Mouse (Mus musculus) midbrain, embryonic 13.5 days (tissue): ENCODE measurements at regions not wholly inside any gene's neighbourhood (a gene's known extent, or its start where the extent isn't known, plus 50 kb on each side); places are given as distances from the start of the nearest gene placed in this dataset.

Experiments
- ATAC-seq: fragments of 200-750 bp; cut with Nextera tagmentation; 2 replicates; pipeline ENCODE4 v1.8.0; 2017; ENCODE audit warnings: mild to moderate bottlenecking, moderate TSS enrichment, moderate library complexity
- H3K27ac ChIP-seq: fragments of 300-500 bp; sonication (generic); 2 replicates; pipeline ENCODE4 v1.5.1; 2015; ENCODE audit warnings: inconsistent platforms, mild to moderate bottlenecking, moderate library complexity
- H3K27me3 ChIP-seq: fragments of 300-500 bp; sonication (generic); 2 replicates; pipeline ENCODE4 v1.6.1; 2015; ENCODE audit warnings: mild to moderate bottlenecking, inconsistent platforms
- H3K36me3 ChIP-seq: fragments of 300-500 bp; sonication (generic); 2 replicates; pipeline ENCODE4 v1.6.1; 2015; ENCODE audit warnings: mild to moderate bottlenecking, inconsistent platforms
- H3K4me1 ChIP-seq: fragments of 300-500 bp; sonication (generic); replicated peaks from 2 replicates; pipeline ENCODE4 v1.6.1; 2015; ENCODE audit warnings: inconsistent platforms
- H3K4me2 ChIP-seq: fragments of 300-500 bp; sonication (generic); replicated peaks from 2 replicates; pipeline ENCODE4 v1.6.1; 2015; ENCODE audit warnings: moderate library complexity, mild to moderate bottlenecking, inconsistent platforms
- H3K4me3 ChIP-seq: fragments of 300-500 bp; sonication (generic); replicated peaks from 2 replicates; pipeline ENCODE4 v1.5.1; 2015; ENCODE audit warnings: mild to moderate bottlenecking, inconsistent platforms
- H3K9ac ChIP-seq: fragments of 300-500 bp; sonication (generic); replicated peaks from 2 replicates; pipeline ENCODE4 v1.6.1; 2015; ENCODE audit warnings: mild to moderate bottlenecking, inconsistent platforms
- H3K9me3 ChIP-seq: fragments of 300-500 bp; sonication (generic); 2 replicates; pipeline ENCODE4 v1.6.1; 2016; ENCODE audit warnings: mild to moderate bottlenecking, inconsistent platforms
- WGBS: fragments of 180-500 bp; shearing (Covaris S2); methylation state at CpG from one replicate; pipeline ENCODE4 v1.1.7; 2015; 5-methylcytosine and 5-hydroxymethylcytosine counted together

DNA sequence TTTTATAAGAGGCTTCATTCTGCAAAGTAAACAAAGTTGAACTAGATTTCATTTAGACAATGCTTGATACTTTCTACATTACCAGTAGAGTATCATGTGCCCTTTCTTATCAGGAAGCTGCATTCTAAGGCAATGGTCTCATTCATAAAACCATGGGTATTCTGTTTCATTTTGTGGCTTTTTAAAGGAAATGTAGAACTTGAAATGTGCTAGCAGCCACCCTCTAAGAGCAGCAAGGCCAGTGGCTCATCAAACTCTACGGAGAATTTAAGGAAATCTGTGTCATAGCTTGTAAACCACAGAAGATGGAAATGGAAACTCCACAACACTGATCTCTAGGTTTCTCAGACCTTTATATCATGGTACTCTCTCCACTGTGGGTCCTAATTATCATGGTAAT is 907.7 kb downstream of the Diaph3 start:
- ATAC-seq = no peak
- Histone ChIP-seq H3K9me3 (no peaks in the 10 kb centered on the region), H3K27me3 (no peaks in the 10 kb centered on the region), H3K9ac (no peak overlapping the region), H3K36me3 (no peaks in the 10 kb centered on the region), H3K4me1 (no peaks in the 10 kb centered on the region), H3K27ac (no peak overlapping the region), H3K4me3 (no peak overlapping the region), H3K4me2 (no peak overlapping the region)
- WGBS = 82% methylated on average over 1 of the region's 1 CpGs

DNA sequence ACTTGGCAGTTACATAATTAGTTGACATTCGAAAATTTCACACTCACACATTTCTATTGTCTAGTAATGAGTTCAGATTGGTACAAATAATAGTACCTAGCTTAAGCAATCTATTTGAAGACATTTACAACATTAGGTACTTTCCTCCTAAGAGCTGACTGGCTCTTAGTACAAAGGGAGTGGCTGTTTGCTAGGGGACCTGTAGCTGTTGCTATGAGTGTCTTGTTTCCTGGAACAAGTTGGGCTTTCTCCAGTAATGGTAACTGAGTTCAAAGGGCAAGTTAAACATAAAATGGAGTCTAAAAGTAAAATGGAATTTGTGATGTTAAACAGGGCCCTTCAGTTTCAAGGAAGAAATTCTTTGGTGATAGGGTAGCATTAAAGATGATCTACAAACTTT is 910.4 kb downstream of the Diaph3 start:
- Histone ChIP-seq H3K27me3 (no peaks in the 10 kb centered on the region), H3K4me1 (no peaks in the 10 kb centered on the region), H3K9ac (no peak overlapping the region), H3K9me3 (no peaks in the 10 kb centered on the region), H3K4me2 (no peak overlapping the region), H3K4me3 (no peak overlapping the region), H3K27ac (no peak overlapping the region), H3K36me3 (no peaks in the 10 kb centered on the region)
- no peak for ATAC-seq
- WGBS = 65% methylated on average over 1 of the region's 1 CpGs

DNA sequence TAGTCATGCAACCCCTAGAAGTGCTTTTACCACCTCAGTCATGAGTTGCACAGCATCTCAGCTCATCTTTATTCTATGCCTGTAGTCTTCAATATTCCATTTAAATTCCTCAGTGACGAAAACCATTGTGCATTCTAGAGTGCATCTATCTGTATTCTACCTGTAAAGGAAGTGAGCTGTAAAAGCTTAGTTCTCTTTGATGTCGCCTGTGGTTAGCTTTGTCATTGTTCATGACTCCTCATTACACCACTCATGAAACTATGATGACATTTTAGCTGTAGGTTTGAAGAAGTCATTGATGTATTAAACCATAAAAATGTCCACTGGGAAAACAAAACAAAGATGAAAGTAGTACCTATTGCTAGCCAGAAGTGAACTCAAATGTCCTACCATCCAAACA is 911.3 kb downstream of the Diaph3 start:
- no peak for ATAC-seq
- Histone ChIP-seq H3K9ac (no peak overlapping the region), H3K4me1 (no peaks in the 10 kb centered on the region), H3K27me3 (no peaks in the 10 kb centered on the region), H3K4me2 (no peak overlapping the region), H3K4me3 (no peak overlapping the region), H3K9me3 (no peaks in the 10 kb centered on the region), H3K27ac (no peak overlapping the region), H3K36me3 (no peaks in the 10 kb centered on the region)
- 91% methylated on average over 2 of the region's 2 CpGs for WGBS

DNA sequence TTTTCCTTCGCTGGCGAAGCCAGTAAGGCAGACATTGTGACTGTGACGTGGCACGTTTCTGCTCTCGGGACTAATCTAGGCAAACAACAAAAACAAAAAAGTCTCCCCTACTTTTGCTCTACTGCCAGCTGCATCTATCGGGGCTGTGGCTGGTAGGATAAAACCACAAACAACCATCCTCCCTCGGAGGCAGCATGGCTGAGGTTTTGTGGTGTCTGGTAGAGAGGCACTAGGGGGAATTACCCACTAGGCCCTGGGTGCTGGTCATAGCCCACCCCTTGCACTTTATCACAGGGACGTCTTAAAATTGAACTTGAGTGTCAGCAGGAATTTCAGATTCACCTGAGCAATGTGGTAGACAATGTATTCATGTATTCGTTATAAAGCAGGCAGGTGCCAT is 925.3 kb downstream of the Diaph3 start:
- Histone ChIP-seq H3K4me2 (no peak overlapping the region), H3K9ac (no peak overlapping the region), H3K9me3 (no peaks in the 10 kb centered on the region), H3K27me3 (no peaks in the 10 kb centered on the region), H3K36me3 (no peaks in the 10 kb centered on the region), H3K4me1 (no peaks in the 10 kb centered on the region), H3K27ac (no peak overlapping the region), H3K4me3 (no peak overlapping the region)
- ATAC-seq = no peak
- 92% methylated on average over 9 of the region's 9 CpGs for WGBS

DNA sequence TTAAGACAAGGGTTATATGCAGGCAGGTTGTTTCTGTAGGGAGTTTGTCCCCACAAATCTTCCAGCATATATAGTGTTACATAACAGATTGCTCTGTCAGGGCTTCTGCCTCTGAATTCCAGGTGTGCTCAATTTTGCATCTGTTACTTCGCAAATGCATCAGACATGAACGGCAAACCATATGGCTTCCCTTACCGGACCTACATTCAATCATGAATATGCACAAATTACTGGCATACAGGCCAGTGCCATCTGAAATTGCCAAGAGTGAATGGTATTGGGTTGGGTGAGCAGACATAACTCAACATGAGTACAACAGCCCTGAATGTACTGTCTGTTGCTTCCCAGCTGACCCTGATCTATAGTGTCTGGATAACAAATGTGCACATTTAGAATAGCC is 929.4 kb downstream of the Diaph3 start:
- Histone ChIP-seq H3K4me3 (no peak overlapping the region), H3K36me3 (no peaks in the 10 kb centered on the region), H3K9ac (no peak overlapping the region), H3K27me3 (no peaks in the 10 kb centered on the region), H3K9me3 (no peaks in the 10 kb centered on the region), H3K4me2 (no peak overlapping the region), H3K4me1 (no peaks in the 10 kb centered on the region), H3K27ac (no peak overlapping the region)
- WGBS = 94% methylated on average over 3 of the region's 3 CpGs
- ATAC-seq = no peak

DNA sequence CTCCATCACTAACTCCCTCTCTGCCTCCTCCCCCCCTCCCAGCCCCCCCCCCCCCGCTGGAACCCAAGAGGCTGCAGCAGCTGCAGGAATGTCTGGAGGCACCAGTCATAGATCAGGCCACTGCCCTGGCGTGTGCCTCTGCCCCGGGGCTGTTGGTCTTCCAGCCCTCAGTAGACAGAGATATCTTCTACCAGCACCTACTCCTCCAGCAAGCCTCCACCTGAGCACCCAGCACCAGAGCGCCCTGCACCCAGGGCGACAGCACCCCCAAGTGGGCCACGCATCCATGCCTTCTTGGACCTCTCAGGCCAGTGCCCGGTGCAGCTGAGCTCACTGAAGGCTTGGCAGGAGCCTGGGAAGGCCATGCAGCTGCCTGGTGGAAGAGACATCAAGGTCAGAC is 936.5 kb downstream of the Diaph3 start:
- Histone ChIP-seq H3K4me3 (no peak overlapping the region), H3K27ac (no peak overlapping the region), H3K27me3 (no peaks in the 10 kb centered on the region), H3K36me3 (no peaks in the 10 kb centered on the region), H3K4me2 (no peak overlapping the region), H3K9me3 (no peaks in the 10 kb centered on the region), H3K4me1 (no peaks in the 10 kb centered on the region), H3K9ac (no peak overlapping the region)
- ATAC-seq = 0 out of 2 replicates have a peak, but pooled peaks have one; percentile 45
- 86% methylated on average over 6 of the region's 7 CpGs for WGBS

DNA sequence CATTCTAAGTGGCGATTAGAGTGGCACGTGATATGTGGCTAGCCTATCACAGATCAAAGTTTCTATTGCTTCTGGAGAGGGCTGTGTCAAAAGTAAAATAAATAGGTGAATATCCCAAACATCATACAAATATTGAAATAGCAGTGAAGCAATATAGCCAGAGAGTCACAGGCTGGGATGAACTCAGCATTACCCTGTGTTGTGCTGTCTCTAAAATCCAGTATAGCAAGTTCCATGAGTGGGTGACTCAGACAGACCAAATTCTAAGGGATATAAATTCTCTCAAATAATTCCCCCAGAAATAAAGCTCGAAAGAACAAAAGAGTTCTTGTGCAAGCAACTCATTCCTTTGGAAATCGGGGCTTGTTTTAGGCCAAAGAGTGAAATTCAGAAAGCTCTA is 943.2 kb downstream of the Diaph3 start:
- Histone ChIP-seq H3K4me3 (no peak overlapping the region), H3K36me3 (no peaks in the 10 kb centered on the region), H3K4me2 (no peak overlapping the region), H3K27ac (no peak overlapping the region), H3K27me3 (no peaks in the 10 kb centered on the region), H3K9me3 (no peaks in the 10 kb centered on the region), H3K4me1 (no peaks in the 10 kb centered on the region), H3K9ac (no peak overlapping the region)
- no peak for ATAC-seq
- 90% methylated on average over 4 of the region's 4 CpGs for WGBS

DNA sequence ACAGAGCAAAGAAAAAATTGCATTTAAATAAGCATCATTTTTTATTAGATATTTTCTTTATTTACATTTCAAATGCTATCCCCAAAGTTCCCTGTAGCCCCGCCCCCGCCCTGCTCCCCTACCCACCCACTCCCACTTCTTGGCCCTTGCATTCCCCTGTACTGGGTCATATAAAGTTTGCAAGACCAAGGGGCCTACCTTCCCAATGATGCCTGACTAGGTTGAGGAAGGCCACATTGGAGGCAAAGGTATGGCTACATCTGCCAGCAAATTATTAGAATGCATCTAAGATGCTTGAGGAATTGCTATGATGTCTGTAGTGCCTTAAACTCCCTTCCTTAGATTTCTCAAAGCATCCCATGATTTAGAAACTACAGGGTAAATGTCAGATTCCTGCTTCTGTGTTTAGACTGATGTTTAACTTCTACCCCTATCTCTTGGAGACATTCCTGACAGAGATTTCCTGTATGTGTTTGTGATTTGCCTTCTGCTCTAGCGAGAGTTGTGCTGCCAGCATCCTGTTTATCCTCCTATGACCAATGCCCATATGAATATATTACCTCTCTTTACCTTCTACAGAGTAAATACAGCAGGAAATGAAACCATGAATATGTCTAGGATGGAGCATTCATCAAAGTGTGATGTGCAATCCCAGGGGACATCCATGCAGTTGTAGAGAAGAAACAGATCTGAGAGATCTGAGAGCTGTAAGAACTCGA is 956.2 kb downstream of the Diaph3 start:
- no peak overlapping the region for H3K27ac ChIP-seq
- no peak overlapping the region for H3K4me3 ChIP-seq
- no peak for ATAC-seq
- WGBS = 90% methylated on average over 4 of the region's 4 CpGs
- no peaks in the 10 kb centered on the region for H3K27me3 ChIP-seq
- no peak overlapping the region for H3K9ac ChIP-seq
- H3K36me3 ChIP-seq = no peaks in the 10 kb centered on the region
- no peak overlapping the region for H3K4me2 ChIP-seq
- H3K9me3 ChIP-seq = no peaks in the 10 kb centered on the region
- H3K4me1 ChIP-seq = no peaks in the 10 kb centered on the region

DNA sequence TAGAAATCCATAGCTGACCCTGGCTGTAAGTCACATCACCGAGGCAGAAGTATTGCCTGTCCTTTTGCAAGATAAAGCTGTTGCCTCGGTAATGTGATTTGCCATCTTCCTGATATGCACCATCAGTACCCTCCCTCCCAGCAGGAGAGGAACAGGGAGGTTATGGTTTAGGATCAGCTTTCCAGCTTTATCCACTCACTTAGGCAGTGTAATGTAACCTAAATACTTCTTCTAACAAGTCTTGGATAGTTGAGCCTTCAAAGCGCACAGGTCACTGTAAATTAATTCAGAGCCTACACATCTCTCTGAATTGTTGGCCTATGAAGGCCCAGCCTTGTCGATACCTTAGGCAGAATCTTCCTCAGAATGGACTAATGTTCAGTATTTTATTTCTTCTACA is 962.5 kb downstream of the Diaph3 start:
- 76% methylated on average over 4 of the region's 4 CpGs for WGBS
- Histone ChIP-seq H3K9ac (no peak overlapping the region), H3K27ac (no peak overlapping the region), H3K9me3 (no peaks in the 10 kb centered on the region), H3K36me3 (no peaks in the 10 kb centered on the region), H3K4me3 (no peak overlapping the region), H3K4me2 (no peak overlapping the region), H3K27me3 (no peaks in the 10 kb centered on the region), H3K4me1 (no peaks in the 10 kb centered on the region)
- ATAC-seq = no peak

DNA sequence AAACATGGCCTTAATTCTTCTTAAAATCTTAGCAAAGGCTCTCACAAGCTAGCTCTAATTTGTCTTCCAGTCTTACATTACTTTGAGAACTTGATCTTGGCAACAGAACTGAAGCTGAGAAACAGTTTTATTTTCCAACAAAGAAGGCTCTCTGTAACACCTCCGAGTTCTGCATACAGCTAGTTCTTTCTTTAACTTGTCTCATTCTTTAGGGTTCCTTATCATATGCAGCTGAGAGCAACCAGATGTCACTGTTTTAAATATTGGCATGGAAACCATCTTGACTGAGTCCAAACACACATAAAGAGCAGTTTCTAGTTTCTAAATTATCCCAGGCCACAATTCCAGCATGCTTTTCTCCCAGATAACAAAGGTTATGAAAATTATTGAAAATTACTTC is 969.9 kb downstream of the Diaph3 start:
- Histone ChIP-seq H3K4me1 (no peaks in the 10 kb centered on the region), H3K9ac (no peak overlapping the region)

DNA sequence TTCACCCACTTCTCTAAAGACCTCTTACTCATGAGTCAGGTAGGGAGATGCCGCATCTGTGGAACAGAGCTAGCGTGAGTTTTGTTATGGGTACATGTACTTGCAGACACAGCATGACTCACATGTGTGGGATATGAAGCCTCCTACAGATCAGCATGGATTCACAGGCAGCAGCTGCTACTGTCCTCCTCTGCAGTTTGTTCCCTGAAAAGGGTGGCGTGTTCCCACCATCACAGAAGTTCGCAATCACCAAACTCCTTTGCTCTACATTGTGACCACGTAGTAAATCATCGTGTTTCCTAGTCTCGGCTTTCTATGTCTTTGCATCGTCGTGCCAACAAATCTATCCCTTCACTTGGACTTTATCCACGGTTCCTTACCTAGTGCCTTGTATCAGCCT is 981.9 kb downstream of the Diaph3 start:
- no peak overlapping the region for H3K9ac ChIP-seq
- WGBS = 95% methylated on average over 10 of the region's 10 CpGs
- H3K4me1 ChIP-seq = no peaks in the 10 kb centered on the region
- H3K36me3 ChIP-seq = no peaks in the 10 kb centered on the region
- no peaks in the 10 kb centered on the region for H3K27me3 ChIP-seq
- ATAC-seq = no peak
- no peak overlapping the region for H3K4me2 ChIP-seq
- H3K27ac ChIP-seq = no peak overlapping the region
- H3K4me3 ChIP-seq = no peak overlapping the region
- H3K9me3 ChIP-seq = no peaks in the 10 kb centered on the region

More for the DNA sequence above, 969.9 kb downstream of the Diaph3 start:
- Histone ChIP-seq H3K4me2 (no peak overlapping the region), H3K36me3 (no peaks in the 10 kb centered on the region), H3K9me3 (no peaks in the 10 kb centered on the region), H3K27me3 (no peaks in the 10 kb centered on the region), H3K27ac (no peak overlapping the region), H3K4me3 (no peak overlapping the region)
- WGBS = 58% methylated on average over 1 of the region's 1 CpGs
- ATAC-seq = no peak

DNA sequence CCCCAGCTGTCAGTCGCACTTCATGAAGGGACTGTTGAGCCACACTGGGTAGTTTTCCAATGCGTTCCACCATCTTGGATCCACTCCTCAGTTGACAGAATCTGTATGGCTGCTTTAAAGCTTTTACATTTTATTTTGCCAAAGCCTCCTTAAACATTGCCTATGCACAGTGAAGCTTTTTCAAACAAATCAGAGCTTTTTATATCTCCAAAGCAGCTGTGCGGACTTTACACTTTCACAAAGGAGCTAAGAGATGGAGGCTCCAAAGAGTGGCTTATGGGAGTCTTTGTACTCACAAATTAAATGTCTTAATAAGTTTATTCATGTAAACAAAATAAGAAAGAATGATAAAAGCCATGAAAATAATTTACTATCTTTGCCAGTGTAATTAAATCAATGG is 986.3 kb downstream of the Diaph3 start:
- H3K27ac ChIP-seq = no peak overlapping the region
- H3K4me3 ChIP-seq = no peak overlapping the region
- 87% methylated on average over 3 of the region's 3 CpGs for WGBS
- no peaks in the 10 kb centered on the region for H3K36me3 ChIP-seq
- no peak overlapping the region for H3K9ac ChIP-seq
- H3K9me3 ChIP-seq = no peaks in the 10 kb centered on the region
- no peak for ATAC-seq
- H3K4me1 ChIP-seq = no peaks in the 10 kb centered on the region
- no peak overlapping the region for H3K4me2 ChIP-seq
- H3K27me3 ChIP-seq = no peaks in the 10 kb centered on the region

DNA sequence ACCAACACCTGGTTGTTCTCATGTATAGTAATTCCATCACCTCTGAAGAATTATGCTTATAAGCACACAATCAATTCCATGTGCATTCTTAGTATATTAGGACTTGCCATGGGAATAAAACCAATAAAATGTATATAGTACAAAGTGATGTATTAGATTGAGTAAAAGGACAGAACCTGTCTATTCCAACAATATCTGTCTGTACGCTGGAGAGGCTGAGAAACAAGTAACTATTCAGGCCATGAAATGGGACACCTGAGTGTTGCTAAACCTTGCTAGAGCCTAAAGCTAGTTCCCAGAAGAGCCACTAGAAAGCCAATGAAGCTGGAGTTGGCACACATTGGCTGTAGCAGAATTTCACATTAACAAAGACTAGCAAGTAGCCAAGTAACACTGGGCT is 989.8 kb downstream of the Diaph3 start:
- 98% methylated on average over 1 of the region's 1 CpGs for WGBS
- Histone ChIP-seq H3K27me3 (no peaks in the 10 kb centered on the region), H3K4me2 (no peak overlapping the region), H3K36me3 (no peaks in the 10 kb centered on the region), H3K9me3 (no peaks in the 10 kb centered on the region), H3K27ac (no peak overlapping the region), H3K9ac (no peak overlapping the region), H3K4me1 (no peaks in the 10 kb centered on the region), H3K4me3 (no peak overlapping the region)
- ATAC-seq = no peak
